Comparison of ENCODE assay signal across 9 mouse cellular contexts in genomic region chr12:110590804-110591259, GRCm38 (mm10). TPM values are rescaled to one million over a fixed set of nuclear protein-coding genes. Genes with fewer than 3 reads are reported as not detected.
DNase-seq lines count a peak whose midpoint lies in the region; ATAC-seq and TF ChIP-seq lines count a peak whose summit lies in the region.
"Had no signal": no experiment of that assay in that cellular context is flagged by ENCODE, and none has a peak within 500 bp of the region (broad histone marks: within the 10 kb centered on the region; RNA-seq: fewer than 3 reads in every experiment).

No protein-coding gene starts in this region.

- intact Hi-C loops in heart, postnatal 25 days (cut with DNase I) = loop anchor here (2.0 to 5.0 kb wide), 2 partner anchors 106 to 139 kb away; no protein-coding TSS in a partner anchor

- no peaks in the 10 kb centered on the region for H3K9me3 ChIP-seq in heart, embryonic 15.5 days (replicated peaks)
- no peaks in the 10 kb centered on the region for H3K9me3 ChIP-seq in hindbrain, embryonic 12.5 days (replicated peaks)
- H3K9me3 ChIP-seq in midbrain, embryonic 13.5 days = no peaks in the 10 kb centered on the region

- H3K4me2 ChIP-seq in heart, embryonic 15.5 days = peak overlapping the region; percentile 88
- H3K4me2 ChIP-seq in hindbrain, embryonic 12.5 days (replicated peaks) = peak overlapping the region; percentile 98
- H3K4me2 ChIP-seq in midbrain, embryonic 13.5 days (replicated peaks) = peak overlapping the region; percentile 98

- under 1% methylated on average over 15 of the region's 15 CpGs for WGBS in heart, embryonic 15.5 days
- 0% methylated on average over 15 of the region's 15 CpGs for WGBS in bone marrow, adult 2 months
- 2% methylated on average over 15 of the region's 15 CpGs for WGBS in hindbrain, embryonic 12.5 days
- WGBS in midbrain, embryonic 13.5 days = 1% methylated on average over 15 of the region's 15 CpGs

- no peaks in the 10 kb centered on the region for H3K27me3 ChIP-seq in heart, embryonic 15.5 days
- H3K27me3 ChIP-seq in hindbrain, embryonic 12.5 days = no peaks in the 10 kb centered on the region
- no peaks in the 10 kb centered on the region for H3K27me3 ChIP-seq in midbrain, embryonic 13.5 days
- H3K27me3 ChIP-seq: Patski had no signal

- H3K27ac ChIP-seq in heart, embryonic 15.5 days = peak overlapping the region; percentile 95
- peak overlapping the region; percentile 83 for H3K27ac ChIP-seq in bone marrow, adult 2 months (ENCODE audit: control insufficient read depth, insufficient read depth, low read depth, low read length, poor library complexity)
- H3K27ac ChIP-seq in hindbrain, embryonic 12.5 days = peak overlapping the region; percentile 91
- H3K27ac ChIP-seq in midbrain, embryonic 13.5 days = peak overlapping the region; percentile 89

- TF ChIP-seq POLR2A in bone marrow, adult 2 months (IDR thresholded peaks at IDR 0.05; ENCODE audit: borderline replicate concordance, control insufficient read depth, low read depth, low read length) = no peak

- peak overlapping the region; percentile 80 for H3K4me3 ChIP-seq in heart, embryonic 15.5 days
- H3K4me3 ChIP-seq in bone marrow, adult 2 months (replicated peaks; ENCODE audit: control insufficient read depth, low read depth, low read length) = peak overlapping the region; percentile 68
- H3K4me3 ChIP-seq in hindbrain, embryonic 12.5 days = peak overlapping the region; percentile 70
- peak overlapping the region; percentile 61 for H3K4me3 ChIP-seq in midbrain, embryonic 13.5 days (replicated peaks)

- peak overlapping the region; percentile 72 for H3K9ac ChIP-seq in heart, embryonic 15.5 days
- H3K9ac ChIP-seq in hindbrain, embryonic 12.5 days = peak overlapping the region; percentile 83
- peak overlapping the region; percentile 89 for H3K9ac ChIP-seq in midbrain, embryonic 13.5 days (replicated peaks)

- peak; percentile 4; the same call in 1 of the 2 replicates for ATAC-seq in heart, embryonic 15.5 days (replicated peaks; ENCODE audit: insufficient number of reproducible peaks, insufficient read depth, low FRiP score, low read depth)
- ATAC-seq in hindbrain, embryonic 12.5 days (ENCODE audit: low FRiP score) = peak; percentile 17; the same call in 1 of the 2 replicates
- ATAC-seq in midbrain, embryonic 13.5 days = peak; percentile 59

- no peak for TF ChIP-seq CTCF in bone marrow, adult 2 months (IDR thresholded peaks at IDR 0.05; ENCODE audit: control insufficient read depth, insufficient read depth, low read length)

- DNase-seq in heart, postnatal 25 days (ENCODE audit: low spot score) = no peak
- no peak for DNase-seq in ovary, adult 18-20 months (ENCODE audit: low spot score)
- DNase-seq in layer of hippocampus, adult 8-10 months (ENCODE audit: low spot score in 2 of 2) = no peak
- DNase-seq in kidney, adult 11 months = no peak

- H3K4me1 ChIP-seq in heart, embryonic 15.5 days (replicated peaks) = peaks cover 14% of the 10 kb centered on the region
- H3K4me1 ChIP-seq in bone marrow, adult 2 months (ENCODE audit: control insufficient read depth, insufficient read depth, low read length) = peaks cover 5% of the 10 kb centered on the region
- H3K4me1 ChIP-seq in hindbrain, embryonic 12.5 days = peaks cover 12% of the 10 kb centered on the region
- peaks cover 18% of the 10 kb centered on the region for H3K4me1 ChIP-seq in midbrain, embryonic 13.5 days (replicated peaks)

- no peaks in the 10 kb centered on the region for H3K36me3 ChIP-seq in heart, embryonic 15.5 days
- H3K36me3 ChIP-seq in hindbrain, embryonic 12.5 days = no peaks in the 10 kb centered on the region
- H3K36me3 ChIP-seq in midbrain, embryonic 13.5 days = no peaks in the 10 kb centered on the region

RNA-seq across cellular contexts. Expression of gene Dync1h1, which starts 10.4 kb away (rescaled TPM):
- 26.3 and 40.4 TPM in 2 replicates for polyA plus RNA-seq in heart, embryonic 15.5 days (2015; fragmentation: Nextera tagmentation; extraction: Ambion mirVana)
- total RNA-seq in heart, postnatal 25 days (2021) = 100 to 1,000 TPM; 133 TPM
- 18.8 and 39.1 TPM in 2 replicates for polyA plus RNA-seq in bone marrow, adult 2 months (2011; ENCODE audit: insufficient read depth, insufficient read length, low replicate concordance, missing spikeins)
- 81.7 and 96.4 TPM in 2 replicates for polyA plus RNA-seq in hindbrain, embryonic 12.5 days (2016; fragmentation: Nextera tagmentation; extraction: Ambion mirVana)
- polyA plus RNA-seq in midbrain, embryonic 13.5 days (2015; fragmentation: Nextera tagmentation; extraction: Ambion mirVana) = 92.2 and 93.6 TPM in 2 replicates
- total RNA-seq in layer of hippocampus, adult 8-10 months (2022) = 100 to 1,000 TPM; 273 to 309 (median 284) TPM

Comparison
In these comparisons a context has a peak if more than half of its experiments do, and no peak if none do; other contexts are left out.
1. ATAC-seq: peak in every context shown above with its lines; median percentile 59 in midbrain, embryonic 13.5 days; 17 in hindbrain, embryonic 12.5 days; 4 in heart, embryonic 15.5 days.